Mouse (Mus musculus): ENCODE measurements around the gene Gm10228. TPM values are rescaled to one million over a fixed set of nuclear protein-coding genes. Genes with fewer than 3 reads are reported as not detected.
"Not testable (repeated sequence)": the region's sequence is repeated elsewhere in the genome, so short reads cannot be mapped to it uniquely, and the experiment has no call there.

The Gm10228 gene
- total RNA-seq (2021), result not detected

DNA sequence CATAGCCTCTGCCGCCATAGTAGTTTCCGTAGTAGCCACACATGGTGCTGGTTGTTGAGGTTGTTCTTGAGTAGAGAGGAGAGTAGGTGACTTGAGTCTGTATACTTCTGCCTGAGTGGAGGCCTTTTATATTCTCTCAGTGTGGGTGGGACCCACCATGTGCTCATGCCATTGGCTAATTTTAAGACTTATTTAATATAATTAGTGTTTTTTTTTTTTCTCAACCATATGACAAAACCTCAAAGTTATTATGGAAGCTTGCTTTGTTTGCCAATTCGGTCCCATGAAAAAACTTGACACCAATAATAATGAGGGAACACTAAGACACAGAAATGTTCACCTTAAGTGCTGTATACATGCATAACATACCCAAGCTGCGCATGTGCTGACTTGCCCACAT is at the start of gene Gm10228:
TSS of gene Gm10228 (minus strand) at position 101 of the 400 bp plus-strand sequence.
- intact Hi-C loops (cut with DNase I); DNase-seq (ENCODE audit: low spot score): not testable (repeated sequence)

DNA sequence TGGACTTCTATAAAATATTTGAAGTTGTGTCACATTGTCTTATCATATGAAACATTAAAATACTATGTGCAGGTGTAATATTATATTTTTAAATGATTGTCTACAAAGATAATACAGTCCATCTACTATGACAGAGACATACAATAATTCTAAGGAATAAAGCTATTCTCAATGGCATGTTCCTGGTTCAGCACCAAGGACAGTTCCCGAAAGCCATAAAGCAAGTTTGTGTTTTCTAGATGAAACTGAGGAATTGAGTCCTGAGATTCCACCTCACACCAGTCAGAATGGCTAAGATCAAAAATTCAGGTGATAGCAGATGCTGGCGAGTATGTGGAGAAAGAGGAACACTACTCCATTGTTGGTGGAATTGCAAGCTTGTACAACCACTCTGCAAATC is 29.8 kb upstream of the Gm10228 start:
- DNase-seq (ENCODE audit: low spot score); intact Hi-C loops (cut with DNase I): not testable (repeated sequence)

GRCm38 (mm10) chr16:89063902-89064301 is 22.6 kb upstream of the Gm10228 start, which contains the start of gene 1110025L11Rik:
Gene 1110025L11Rik (minus strand): TSS chr16:89064002.
- DNase-seq (ENCODE audit: low spot score); intact Hi-C loops (cut with DNase I): not testable (repeated sequence)

DNA sequence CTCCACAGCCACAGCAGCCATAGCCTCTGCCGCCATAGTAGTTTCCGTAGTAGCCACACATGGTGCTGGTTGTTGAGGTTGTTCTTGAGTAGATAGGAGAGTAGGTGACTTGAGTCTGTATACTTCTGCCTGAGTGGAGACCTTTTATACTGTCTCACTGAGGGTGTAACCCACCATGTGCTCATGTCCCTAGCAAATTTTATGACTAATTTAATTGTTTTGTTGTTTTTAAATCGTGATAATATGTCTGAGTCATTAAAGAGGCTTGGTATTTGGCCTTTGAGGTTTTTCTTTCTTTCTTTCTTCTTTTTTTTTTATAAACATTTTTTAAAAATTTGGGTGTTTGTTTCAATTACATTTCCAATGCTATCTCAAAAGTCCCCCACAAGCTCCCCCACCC is 6.5 kb upstream of the Gm10228 start, which contains the start of gene Krtap6-5:
TSS of gene Krtap6-5 (minus strand) at position 101 of the 400 bp plus-strand sequence.
- no peak for DNase-seq (ENCODE audit: low spot score)
- intact Hi-C loops (cut with DNase I), result no loop called here

- intact Hi-C loops (cut with DNase I); DNase-seq (ENCODE audit: low spot score): not testable (repeated sequence)
These were observed 9.9 kb downstream of the Gm10228 start, which contains the start of gene Krtap6-1 for GRCm38 (mm10) chr16:89031399-89031798. Gene Krtap6-1 (plus strand): TSS chr16:89031699.

DNA sequence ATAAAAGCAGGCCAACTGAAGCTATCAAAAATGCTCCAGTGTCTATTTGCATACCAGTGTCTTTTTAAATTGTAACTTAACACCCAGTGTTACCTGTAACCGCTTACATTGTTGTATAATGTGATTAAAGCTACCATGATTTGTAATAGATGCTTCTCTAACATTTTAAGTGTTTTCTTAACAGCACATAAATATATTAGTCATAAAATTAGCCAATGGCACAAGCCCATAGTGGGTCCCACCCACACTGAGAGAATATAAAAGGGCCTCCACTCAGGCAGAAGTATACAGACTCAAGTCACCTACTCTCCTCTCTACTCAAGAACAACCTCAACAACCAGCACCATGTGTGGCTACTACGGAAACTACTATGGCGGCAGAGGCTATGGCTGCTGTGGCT is 26.3 kb downstream of the Gm10228 start, which contains the start of gene Gm10229:
TSS of gene Gm10229 (plus strand) at position 301 of the 400 bp plus-strand sequence.
- DNase-seq (ENCODE audit: low spot score); intact Hi-C loops (cut with DNase I): not testable (repeated sequence)

DNA sequence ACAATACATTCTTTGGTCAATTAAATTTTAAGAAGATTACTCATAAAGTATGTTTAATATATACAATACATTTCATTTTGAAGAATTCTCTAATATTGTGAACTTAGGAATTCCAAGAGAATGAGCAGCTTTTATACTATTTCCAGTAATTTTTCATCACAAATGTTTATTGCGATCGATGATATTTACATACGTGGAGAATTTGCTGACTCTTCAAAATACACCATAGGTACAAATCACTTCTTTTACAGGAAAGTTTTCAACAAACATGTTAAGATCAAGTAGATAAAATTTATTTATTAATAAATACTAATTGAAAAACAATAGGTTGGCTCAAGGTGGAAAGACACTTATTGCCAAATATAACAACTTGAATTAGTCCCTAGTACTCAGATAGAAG is 27.3 kb downstream of the Gm10228 start:
- DNase-seq (ENCODE audit: low spot score), result no peak
- intact Hi-C loops (cut with DNase I), result no loop called here

DNA sequence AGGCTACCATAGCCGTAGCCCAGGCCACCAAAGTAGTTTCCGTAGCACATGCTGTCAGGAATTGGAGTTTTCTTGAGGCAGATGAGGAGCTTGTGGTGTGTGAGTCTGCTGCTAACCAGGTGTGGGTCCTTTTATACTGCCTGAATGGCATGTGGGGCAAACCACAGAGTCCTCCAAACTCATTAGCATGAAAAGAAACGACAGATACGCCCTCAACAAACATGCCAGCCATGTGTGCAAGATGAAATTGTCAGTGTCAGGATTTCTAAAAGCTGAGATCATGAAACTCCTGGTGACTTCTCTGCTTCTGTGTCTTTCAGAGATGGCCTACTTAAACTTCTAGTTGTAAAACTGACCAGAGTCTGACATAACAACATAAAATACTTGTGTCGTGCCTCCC is 30.6 kb downstream of the Gm10228 start, which contains the start of gene Krtap22-2:
TSS of gene Krtap22-2 (minus strand) at position 101 of the 400 bp plus-strand sequence.
- intact Hi-C loops (cut with DNase I), result no loop called here
- no peak for DNase-seq (ENCODE audit: low spot score)

Other genes starting within 250 kb of the Gm10228 start
- not detected for gene Gm20741, start 229.3 kb downstream of the Gm10228 start, total RNA-seq (2021)
- not detected for gene Krtap15, start 221.3 kb downstream of the Gm10228 start, total RNA-seq (2021)
- gene Krtap14, start 215.3 kb downstream of the Gm10228 start, total RNA-seq (2021), result not detected
- not detected for gene Krtap19-1, start 172.1 kb downstream of the Gm10228 start, total RNA-seq (2021)
- not detected for gene Krtap19-2, start 167.2 kb downstream of the Gm10228 start, total RNA-seq (2021)
- not detected for gene Krtap19-3, start 163.4 kb downstream of the Gm10228 start, total RNA-seq (2021)
- gene Krtap19-4, start 156.4 kb downstream of the Gm10228 start, total RNA-seq (2021), result not detected
- not detected for gene Krtap19-5, start 145.0 kb downstream of the Gm10228 start, total RNA-seq (2021)
- not detected for gene Krtap19-9b, start 109.2 kb downstream of the Gm10228 start, total RNA-seq (2021)
- not detected for gene Krtap16-3, start 78.6 kb downstream of the Gm10228 start, total RNA-seq (2021)
- gene Krtap22-2, start 30.7 kb downstream of the Gm10228 start, total RNA-seq (2021), result not detected
- gene Gm10229, start 26.2 kb downstream of the Gm10228 start, total RNA-seq (2021), result not detected
- gene Krtap6-1, start 9.8 kb downstream of the Gm10228 start, total RNA-seq (2021), result not detected
- gene Krtap6-5, start 6.4 kb upstream of the Gm10228 start, total RNA-seq (2021), result not detected
- gene 1110025L11Rik, start 22.5 kb upstream of the Gm10228 start, total RNA-seq (2021), result not detected
- gene Krtap6-3, start 42.5 kb upstream of the Gm10228 start, total RNA-seq (2021), result not detected
- not detected for gene Gm6358, start 99.4 kb upstream of the Gm10228 start, total RNA-seq (2021)
- gene Gm10061, start 109.6 kb upstream of the Gm10228 start, total RNA-seq (2021), result not detected
- not detected for gene Gm9789, start 116.5 kb upstream of the Gm10228 start, total RNA-seq (2021)
- gene Gm7735, start 128.0 kb upstream of the Gm10228 start, total RNA-seq (2021), result not detected
- not detected for gene 1110057P08Rik, start 133.3 kb upstream of the Gm10228 start, total RNA-seq (2021)
- gene Krtap20-2, start 164.4 kb upstream of the Gm10228 start, total RNA-seq (2021), result not detected